Mouse (Mus musculus) testis, adult 2 months (tissue): ENCODE measurements around the gene Coro2a. TPM values are rescaled to one million over a fixed set of nuclear protein-coding genes. Genes with fewer than 3 reads are reported as not detected.
"Not testable (repeated sequence)": the region's sequence is repeated elsewhere in the genome, so short reads cannot be mapped to it uniquely, and the experiment has no call there.

ENCODE experiments used
- H3K27ac ChIP-seq: fragments of 200-500 bp; 2 replicates; pipeline ENCODE4 v1.5.1; 2012; ENCODE audit warnings: low read depth, low read length; ENCODE audit not compliant: control insufficient read depth, insufficient read depth
- H3K27me3 ChIP-seq: fragments of 200-500 bp; 2 replicates; pipeline ENCODE4 v1.6.1; 2012; ENCODE audit warnings: mild to moderate bottlenecking, low read length, moderate library complexity; ENCODE audit not compliant: control insufficient read depth, insufficient read depth
- H3K36me3 ChIP-seq: fragments of 200-500 bp; 2 replicates; pipeline ENCODE4 v1.6.1; 2012; ENCODE audit warnings: mild to moderate bottlenecking, low read length; ENCODE audit not compliant: control insufficient read depth, insufficient read depth
- H3K4me1 ChIP-seq: fragments of 200-500 bp; 2 replicates; pipeline ENCODE4 v1.6.1; 2012; ENCODE audit warnings: low read length; ENCODE audit not compliant: control insufficient read depth, insufficient read depth
- H3K4me3 ChIP-seq: fragments of 200-500 bp; 2 replicates; pipeline ENCODE4 v1.5.1; 2012; ENCODE audit warnings: low read depth, mild to moderate bottlenecking, low read length, moderate library complexity, mixed read lengths; ENCODE audit not compliant: control insufficient read depth
- CTCF ChIP-seq: fragments of 200-500 bp; IDR thresholded peaks from 2 replicates; pipeline ENCODE4 v1.5.1; 2012; ENCODE audit warnings: low read depth, mild to moderate bottlenecking, inconsistent platforms, low read length, moderate library complexity; ENCODE audit not compliant: control insufficient read depth, insufficient read depth, insufficient replicate concordance
- POLR2A ChIP-seq: fragments of 200-500 bp; IDR thresholded peaks from 2 replicates; pipeline ENCODE4 v1.6.1; 2012; ENCODE audit warnings: low read depth, mild to moderate bottlenecking, inconsistent platforms, low read length, moderate library complexity; ENCODE audit not compliant: control insufficient read depth
- polyA plus RNA-seq: library from polyadenylated mRNA; depleted of rRNA; stranded (reverse); fragments of >200 nt; gene quantifications from 2 replicates; pipeline ENCODE4 v1.2.3, GENCODE M21; 2012

Coro2a gene
- polyA plus RNA-seq, 1 experiment: 139 TPM

DNA sequence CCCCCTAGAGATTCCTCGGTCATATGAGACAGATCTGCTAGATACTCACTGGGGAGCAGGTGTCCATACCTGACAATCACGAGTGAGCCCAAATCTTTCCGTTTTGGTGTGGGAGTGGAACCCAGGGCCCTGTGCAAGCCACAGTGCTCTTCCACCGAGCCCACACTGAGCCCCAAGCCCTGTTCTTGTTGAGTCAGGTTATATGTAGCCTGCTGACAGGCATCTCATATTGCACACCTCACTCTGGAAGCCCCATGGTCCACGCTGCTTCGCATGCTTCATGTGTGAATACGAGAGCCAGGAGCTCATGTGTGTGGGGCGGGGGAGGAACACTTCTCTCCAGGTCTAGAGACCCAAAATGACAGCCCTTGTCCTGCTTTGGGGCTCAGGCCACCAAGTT lies 12.9 kb downstream of the Coro2a start:
- TF ChIP-seq POLR2A (no peak), CTCF (no peak)
- no peaks in the 10 kb centered on the region for H3K36me3 ChIP-seq
- H3K4me1 ChIP-seq: peaks cover 4% of the 10 kb centered on the region; the same call in 1 of the 2 replicates
- H3K27me3 ChIP-seq: no peaks in the 10 kb centered on the region
- H3K27ac ChIP-seq: peak overlapping the region; percentile 21; the same call in 1 of the 2 replicates
- no peak overlapping the region for H3K4me3 ChIP-seq

DNA sequence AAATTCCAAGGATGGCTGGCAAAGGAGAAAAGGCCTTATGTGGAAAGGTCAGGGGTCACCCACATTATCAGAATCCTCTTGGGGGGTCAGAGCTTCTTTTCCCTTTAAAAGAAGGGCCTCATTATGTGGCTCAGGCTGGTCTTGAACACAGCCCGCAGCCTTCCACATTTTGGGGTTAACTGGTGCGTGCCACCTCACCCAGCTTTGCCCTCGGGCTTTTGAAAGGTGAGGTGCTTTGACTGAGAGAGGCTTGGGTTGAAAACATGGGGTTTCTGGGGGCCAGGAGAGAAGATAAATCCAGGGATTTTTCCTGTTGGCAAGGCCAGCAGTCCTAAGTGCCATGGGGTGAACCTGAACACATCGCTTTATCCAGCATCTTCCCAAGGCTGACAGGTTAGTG lies 15.5 kb downstream of the Coro2a start:
- no peaks in the 10 kb centered on the region for H3K27me3 ChIP-seq
- no peak for TF ChIP-seq POLR2A
- no peak for TF ChIP-seq CTCF
- H3K4me1 ChIP-seq: peaks cover 4% of the 10 kb centered on the region; the same call in 1 of the 2 replicates
- H3K4me3 ChIP-seq: no peak overlapping the region
- no peak overlapping the region; the same call in 1 of the 2 replicates for H3K27ac ChIP-seq
- no peaks in the 10 kb centered on the region for H3K36me3 ChIP-seq

DNA sequence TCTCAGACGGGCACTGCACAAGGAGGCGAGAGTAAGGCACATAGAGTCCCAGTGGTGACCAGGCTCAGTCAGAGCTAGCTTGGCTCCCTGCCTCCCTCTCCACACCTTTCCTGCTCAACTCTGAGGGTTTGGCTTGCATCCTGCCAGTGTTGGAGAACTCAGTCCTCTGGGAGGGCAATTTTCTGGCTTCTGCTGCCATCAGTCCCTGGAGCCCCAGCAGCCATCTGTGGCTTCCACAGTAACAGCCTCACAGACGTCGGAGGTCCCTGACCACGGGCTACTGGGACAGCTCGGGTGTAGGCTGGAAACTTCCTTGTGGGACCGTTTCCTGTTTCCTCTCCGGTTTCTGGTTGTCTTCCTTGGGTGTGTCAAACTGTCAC lies 16.2 kb downstream of the Coro2a start:
- Histone ChIP-seq H3K4me1 (peaks cover 4% of the 10 kb centered on the region; the same call in 1 of the 2 replicates), H3K4me3 (no peak overlapping the region), H3K27me3 (no peaks in the 10 kb centered on the region), H3K27ac (peak overlapping the region; percentile 39; the same call in 1 of the 2 replicates), H3K36me3 (no peaks in the 10 kb centered on the region)
- TF ChIP-seq POLR2A (no peak), CTCF (no peak)

DNA sequence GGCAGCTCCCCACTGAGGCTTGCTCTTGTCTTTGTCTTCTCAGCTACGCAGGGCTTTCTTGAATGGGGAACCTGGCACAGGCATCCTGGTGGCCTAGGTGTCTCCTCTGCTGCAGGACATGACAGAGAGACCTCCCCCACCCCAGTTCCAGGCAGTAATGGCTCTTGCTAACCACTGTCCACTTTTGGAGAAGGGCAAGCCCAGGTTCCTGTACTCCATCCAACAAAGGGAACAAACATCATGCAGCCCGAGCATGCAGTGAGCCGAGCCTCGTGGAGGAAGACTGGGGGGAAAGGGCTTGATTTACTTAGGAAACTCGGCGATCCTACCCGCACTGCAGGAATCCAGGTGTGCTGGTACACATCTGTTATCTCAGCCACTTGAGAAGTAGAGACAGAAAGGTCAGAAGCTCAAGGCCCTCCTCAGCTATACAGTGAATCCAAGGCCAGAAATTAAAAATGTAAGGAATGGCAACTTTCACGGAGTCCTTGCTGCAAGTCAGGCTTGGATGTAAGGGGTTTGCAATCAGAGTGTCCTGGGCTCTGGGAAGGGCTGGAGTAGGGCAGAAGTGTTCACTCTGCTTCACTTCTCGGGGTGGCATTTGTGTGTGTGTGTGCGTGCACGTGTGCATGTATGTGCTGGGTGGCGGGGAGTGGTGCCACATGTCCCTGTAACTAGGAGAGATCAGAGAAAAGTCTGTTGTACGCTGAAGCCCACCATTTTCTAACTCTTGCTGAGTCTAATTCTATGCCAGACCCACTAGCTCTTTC lies 16.8 kb downstream of the Coro2a start:
- H3K27me3 ChIP-seq: no peaks in the 10 kb centered on the region
- H3K27ac ChIP-seq: peak overlapping the region; percentile 39
- TF ChIP-seq POLR2A (no peak), CTCF (no peak)
- peaks cover 4% of the 10 kb centered on the region; the same call in 1 of the 2 replicates for H3K4me1 ChIP-seq
- H3K36me3 ChIP-seq: no peaks in the 10 kb centered on the region
- no peak overlapping the region for H3K4me3 ChIP-seq

DNA sequence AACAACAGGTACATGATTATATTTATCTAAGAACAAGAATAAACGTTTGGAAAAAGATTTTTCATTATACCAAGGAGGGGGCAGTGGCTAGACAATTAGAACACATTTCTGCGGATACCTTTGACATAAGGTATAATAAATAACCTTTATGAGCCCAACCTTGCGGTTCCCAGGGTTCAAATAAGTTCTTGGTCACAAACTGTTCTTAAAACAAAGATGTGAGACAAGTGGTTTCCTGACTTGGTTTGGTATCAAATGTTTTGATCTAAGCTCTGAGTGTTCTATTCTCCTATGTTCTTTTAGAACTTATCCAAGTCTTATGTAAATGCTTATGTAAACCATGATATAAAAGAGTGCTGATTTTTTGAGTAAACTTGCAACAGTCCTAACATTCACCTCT lies 17.5 kb downstream of the Coro2a start:
- H3K36me3 ChIP-seq, H3K4me1 ChIP-seq, H3K27ac ChIP-seq, H3K4me3 ChIP-seq, H3K27me3 ChIP-seq: not testable (repeated sequence)

DNA sequence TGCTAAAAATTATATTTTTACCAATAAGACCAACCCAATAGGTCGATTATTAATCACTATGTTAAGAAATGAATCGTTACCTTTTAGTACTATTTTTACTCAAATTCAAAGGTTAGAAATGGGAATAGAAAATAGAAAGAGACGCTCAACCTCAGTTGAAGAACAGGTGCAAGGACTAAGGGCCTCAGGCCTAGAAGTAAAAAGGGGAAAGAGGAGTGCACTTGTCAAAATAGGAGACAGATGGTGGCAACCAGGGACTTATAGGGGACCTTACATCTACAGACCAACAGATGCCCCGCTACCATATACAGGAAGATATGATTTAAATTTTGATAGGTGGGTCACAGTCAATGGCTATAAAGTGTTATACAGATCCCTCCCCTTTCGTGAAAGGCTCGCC lies 17.9 kb downstream of the Coro2a start:
- not testable (repeated sequence) for H3K27me3 ChIP-seq, H3K27ac ChIP-seq

DNA sequence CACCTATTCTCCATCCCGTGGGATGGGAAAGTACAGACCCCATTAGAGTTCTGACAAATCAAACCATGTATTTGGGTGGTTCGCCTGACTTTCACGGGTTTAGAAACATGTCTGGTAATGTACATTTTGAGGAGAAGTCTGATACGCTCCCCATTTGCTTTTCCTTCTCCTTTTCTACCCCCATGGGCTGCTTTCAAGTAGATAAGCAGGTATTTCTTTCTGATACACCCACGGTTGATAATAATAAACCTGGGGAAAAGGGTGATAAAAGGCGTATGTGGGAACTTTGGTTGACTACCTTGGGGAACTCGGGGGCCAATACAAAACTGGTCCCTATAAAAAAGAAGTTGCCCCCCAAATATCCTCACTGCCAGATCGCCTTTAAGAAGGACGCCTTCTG lies 20.0 kb downstream of the Coro2a start:
- H3K4me3 ChIP-seq, H3K27ac ChIP-seq, H3K4me1 ChIP-seq, H3K36me3 ChIP-seq, H3K27me3 ChIP-seq: not testable (repeated sequence)

More for the DNA sequence above, 17.9 kb downstream of the Coro2a start:
- not testable (repeated sequence) for H3K4me1 ChIP-seq, H3K36me3 ChIP-seq, H3K4me3 ChIP-seq

DNA sequence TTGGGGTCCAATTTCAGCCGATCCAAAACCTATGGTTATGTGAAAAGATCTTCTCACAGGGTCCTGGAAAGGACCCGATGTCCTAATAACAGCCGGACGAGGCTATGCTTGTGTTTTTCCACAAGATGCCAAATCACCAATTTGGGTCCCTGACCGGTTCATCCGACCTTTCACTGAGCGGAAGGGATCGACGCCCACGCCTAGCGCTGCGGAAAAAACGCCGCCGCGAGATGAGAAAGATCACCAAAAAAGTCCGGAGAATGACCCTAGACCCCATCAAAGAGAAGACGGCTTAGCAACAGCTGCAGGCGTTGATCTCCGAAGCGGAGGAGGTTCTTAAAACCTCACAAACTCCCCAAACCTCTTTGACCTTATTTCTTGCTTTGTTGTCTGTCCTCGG lies 20.4 kb downstream of the Coro2a start:
- not testable (repeated sequence) for H3K27me3 ChIP-seq, H3K36me3 ChIP-seq, H3K4me3 ChIP-seq, H3K27ac ChIP-seq, H3K4me1 ChIP-seq

DNA sequence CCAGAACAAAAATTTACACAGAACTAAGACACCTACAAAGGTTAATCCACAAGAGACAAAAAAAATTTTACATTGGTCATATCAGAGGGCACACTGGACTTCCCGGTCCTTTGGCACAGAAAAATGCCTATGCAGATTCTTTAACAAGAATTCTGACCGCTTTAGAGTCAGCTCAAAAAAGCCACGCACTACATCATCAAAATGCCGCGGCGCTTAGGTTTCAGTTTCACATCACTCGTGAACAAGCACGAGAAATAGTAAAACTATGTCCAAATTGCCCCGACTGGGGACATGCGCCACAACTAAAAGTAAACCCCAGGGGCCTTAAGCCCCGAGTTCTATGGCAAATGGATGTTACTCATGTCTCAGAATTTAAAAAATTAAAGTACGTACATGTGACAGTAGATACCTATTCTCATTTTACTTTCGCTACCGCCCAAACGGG lies 21.2 kb downstream of the Coro2a start:
- not testable (repeated sequence) for H3K27ac ChIP-seq, H3K4me1 ChIP-seq

DNA sequence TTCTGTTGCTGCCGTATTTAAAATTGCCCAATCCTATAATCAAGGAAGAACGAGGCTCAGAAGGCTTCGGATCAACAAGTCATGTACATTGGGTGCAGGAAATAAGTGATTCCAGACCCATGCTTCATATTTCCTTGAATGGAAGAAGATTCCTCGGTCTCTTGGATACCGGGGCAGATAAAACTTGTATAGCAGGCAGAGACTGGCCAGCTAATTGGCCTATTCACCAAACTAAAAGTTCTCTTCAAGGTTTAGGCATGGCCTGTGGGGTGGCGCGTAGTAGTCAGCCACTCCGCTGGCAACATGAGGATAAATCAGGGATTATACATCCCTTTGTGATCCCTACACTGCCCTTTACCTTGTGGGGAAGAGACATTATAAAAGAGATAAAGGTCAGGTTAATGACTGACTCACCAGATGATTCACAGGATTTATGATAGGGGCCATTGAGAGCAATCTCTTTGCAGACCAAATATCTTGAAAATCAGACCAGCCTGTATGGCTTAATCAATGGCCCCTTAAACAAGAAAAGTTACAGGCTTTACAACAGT lies 23.1 kb downstream of the Coro2a start:
- not testable (repeated sequence) for H3K36me3 ChIP-seq, H3K27me3 ChIP-seq, H3K4me1 ChIP-seq, H3K27ac ChIP-seq, H3K4me3 ChIP-seq

More for the DNA sequence above, 21.2 kb downstream of the Coro2a start:
- not testable (repeated sequence) for H3K4me3 ChIP-seq, H3K27me3 ChIP-seq, H3K36me3 ChIP-seq
